Mouse (Mus musculus) cerebellum, adult 11 months (tissue): ENCODE measurements around the gene Ccdc103.

Experiments used
- DNase-seq: peaks from one replicate; pipeline ENCODE4 v3.0.0; 2022

Ccdc103 gene

GRCm38 (mm10) chr11:102880585-102881313 lies at the start of gene Ccdc103, which contains the start of gene Eftud2:
Ccdc103 (plus strand) TSS chr11:102881204.
Eftud2 (minus strand) TSS chr11:102880985.
- DNase-seq = peak; percentile 90

GRCm38 (mm10) chr11:102832700-102833297 lies 48.2 kb upstream of the Ccdc103 start:
- no peak for DNase-seq

- no peak for DNase-seq
Observed at GRCm38 (mm10) chr11:102834219-102834618, 46.8 kb upstream of the Ccdc103 start.

DNA sequence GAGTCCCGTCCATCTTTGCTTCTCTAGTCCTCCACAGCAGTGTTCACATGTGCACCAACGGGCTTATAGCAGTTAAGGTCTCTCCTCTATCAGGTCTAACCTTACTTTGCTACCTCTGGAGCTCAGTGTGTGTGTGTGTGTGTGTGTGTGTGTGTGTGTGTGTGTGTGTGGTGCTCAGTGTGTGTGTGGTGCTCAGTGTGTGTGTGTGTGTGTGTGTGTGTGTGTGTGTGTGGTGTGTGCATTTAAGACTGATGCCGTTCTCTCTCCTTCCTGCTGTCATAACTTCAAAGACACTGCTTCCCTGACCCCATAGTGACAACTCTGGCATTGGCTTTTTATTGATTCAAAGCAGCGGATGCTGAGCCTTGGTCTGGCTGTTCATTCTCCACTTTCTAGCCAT lies 45.5 kb upstream of the Ccdc103 start, which contains the start of gene Higd1b:
Gene Higd1b (plus strand): TSS at position 301 of the 400 bp plus-strand sequence.
- no peak for DNase-seq

DNA sequence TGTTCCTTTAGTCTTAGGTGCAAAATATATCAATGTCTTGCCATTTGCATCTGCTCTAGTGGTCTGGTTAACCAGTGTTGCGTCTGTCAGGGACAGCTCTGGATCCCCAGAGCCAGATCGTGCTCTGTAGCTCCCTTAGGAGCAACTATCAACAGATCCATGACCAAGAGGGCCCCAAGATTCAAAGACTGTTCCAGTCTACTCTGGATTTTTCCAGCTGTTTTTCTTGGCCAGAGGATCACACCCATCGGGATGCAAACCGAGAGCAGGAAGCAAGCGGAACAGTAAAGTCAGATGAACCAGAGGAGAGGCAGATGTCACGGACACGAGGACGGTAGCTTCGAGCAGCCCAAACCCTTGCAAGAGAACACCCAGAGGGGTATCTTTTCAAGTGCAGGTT lies 44.9 kb upstream of the Ccdc103 start:
- no peak for DNase-seq

DNA sequence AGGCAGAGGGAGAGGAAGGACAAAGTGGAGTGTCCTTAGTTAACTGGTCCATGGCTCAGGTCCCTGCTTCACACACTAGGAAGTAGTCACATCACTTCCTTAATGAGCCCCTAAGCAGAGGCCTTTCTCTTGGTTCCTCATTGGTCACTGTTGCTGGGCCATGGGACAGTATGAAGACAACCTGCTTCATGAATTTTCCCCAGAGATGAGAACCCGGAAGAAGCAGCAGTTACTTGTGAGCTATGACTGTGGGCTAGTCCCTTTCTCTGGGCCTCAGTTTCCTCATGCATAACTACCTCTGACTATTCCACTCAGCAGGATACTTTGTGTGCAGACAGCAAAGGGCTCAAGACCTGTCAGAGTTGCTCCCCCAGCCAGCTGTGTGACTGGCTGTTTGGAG lies 43.6 kb upstream of the Ccdc103 start:
- no peak for DNase-seq

DNA sequence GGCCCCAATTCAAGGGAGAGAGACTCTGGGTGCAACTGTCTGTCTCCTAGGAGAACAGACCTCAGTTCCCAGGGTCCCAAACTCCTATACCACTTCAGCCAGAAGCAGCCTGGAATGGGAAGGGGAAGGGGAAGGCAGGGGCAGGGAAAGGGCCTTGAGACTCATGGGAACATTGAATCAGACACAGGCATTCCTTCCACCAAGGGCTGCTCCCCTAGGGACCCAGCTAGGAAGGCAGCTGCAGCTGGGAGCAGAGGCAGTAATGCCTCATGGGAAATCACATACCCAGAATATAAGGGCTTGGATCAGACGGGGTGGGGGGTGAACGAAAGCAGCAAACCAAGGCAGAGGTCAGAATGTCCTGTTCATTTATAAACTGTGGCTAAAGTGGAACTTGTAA lies 42.9 kb upstream of the Ccdc103 start:
- DNase-seq = no peak

DNA sequence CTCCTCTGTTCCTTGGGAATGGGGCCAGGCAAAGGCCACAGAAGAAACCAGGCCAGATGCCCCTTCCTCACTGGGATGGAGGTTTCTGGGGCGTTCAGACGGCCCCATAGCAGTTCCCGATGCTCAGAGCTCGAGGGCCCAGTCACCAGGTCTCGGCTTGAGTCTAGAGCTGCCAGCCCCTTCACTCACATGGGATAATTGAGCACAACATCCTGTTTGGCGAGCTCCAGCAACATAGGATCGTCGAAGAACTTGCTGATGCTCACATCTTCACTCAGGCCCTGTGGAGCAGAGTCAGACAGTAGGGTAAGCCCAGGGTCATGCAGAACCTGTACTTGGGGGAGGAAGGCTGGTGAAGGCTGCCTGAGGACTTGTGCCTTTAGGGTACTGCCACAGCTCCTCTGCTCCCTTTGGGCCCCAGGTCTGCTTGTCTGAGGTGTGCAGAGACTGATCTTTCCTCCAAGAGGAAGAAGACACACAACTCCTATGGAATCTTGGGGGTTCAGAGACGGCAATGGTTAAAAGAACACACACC lies 42.3 kb upstream of the Ccdc103 start:
- DNase-seq = no peak

DNA sequence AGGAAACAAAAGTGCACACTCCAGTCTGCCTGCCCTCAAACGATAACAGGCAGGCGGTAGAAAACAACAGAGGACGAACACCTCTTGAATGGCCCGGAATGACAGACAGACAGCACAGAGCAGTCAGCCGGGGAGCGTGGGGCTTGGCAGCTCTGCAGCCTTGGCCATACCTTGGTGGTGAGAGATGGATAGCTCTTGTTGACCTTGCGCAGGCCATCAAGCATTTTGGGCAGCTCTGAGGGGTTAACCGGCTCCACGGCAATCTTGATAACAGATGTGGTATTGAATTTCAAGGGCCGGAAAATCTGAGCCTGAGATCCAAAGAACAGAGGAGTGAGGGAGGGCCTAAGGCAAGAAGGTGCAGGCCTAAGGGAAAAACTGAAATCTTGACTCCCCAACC lies 35.1 kb upstream of the Ccdc103 start:
- no peak for DNase-seq

DNA sequence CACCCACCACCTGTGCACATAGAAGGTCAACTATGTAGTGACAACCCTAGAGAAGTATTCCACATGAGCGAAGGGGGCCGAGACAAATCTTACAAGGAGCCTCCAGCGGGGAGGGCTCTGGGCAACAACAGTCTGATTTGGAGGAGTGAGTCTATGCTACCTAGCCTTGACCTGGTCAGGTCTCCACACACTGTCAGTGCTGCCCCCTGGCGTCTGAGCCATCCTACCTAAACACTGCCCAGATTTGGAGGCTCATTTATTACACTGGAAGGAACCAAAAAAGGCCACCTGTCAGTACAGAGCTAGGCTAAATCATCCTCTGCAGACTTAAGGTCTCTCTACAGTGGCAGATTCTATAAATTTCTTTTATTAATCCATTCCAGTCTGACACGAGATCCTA lies 29.1 kb upstream of the Ccdc103 start:
- peak; percentile 52 for DNase-seq

DNA sequence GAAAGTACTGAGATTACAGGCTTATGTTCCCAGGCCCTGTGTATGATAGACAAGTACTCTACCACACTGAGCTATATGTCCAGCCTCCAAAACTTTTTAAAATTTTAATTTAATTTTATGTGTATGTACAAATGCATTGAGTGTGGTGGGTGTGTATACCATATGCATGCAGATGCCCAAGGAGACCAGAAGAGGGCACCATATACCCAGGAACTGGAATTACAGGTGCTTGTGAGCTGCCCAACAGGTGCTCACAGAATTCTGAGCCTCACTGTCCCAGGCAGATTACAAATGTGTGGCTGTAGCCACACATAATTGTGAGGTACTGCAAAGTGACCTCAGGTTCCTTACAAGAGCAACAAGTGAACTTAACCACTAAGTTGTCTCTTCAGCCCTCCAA lies 27.2 kb upstream of the Ccdc103 start:
- no peak for DNase-seq

- no peak for DNase-seq
Observed at GRCm38 (mm10) chr11:102855941-102856340, 25.1 kb upstream of the Ccdc103 start.

GRCm38 (mm10) chr11:102858951-102859350 lies 22.1 kb upstream of the Ccdc103 start:
- no peak for DNase-seq

DNA sequence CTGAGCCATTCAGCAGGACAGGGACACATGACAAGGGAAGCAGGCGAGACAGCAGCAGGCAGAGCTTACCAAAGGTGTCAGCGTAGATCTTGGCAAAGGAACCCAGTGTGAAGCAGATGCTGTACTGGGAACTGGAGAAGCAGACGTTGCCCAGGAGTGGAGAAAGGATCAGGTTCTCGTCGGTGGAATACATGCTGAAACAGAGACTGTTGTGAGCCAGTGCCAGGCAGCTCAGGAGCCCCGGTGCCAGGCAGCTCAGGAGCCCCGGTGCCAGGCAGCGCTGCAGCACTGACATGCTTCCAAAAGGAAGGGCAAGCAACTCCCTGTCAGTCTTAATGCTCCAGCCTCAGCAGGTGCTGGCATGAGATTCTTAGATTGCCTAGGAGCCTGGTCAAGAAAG lies 21.1 kb upstream of the Ccdc103 start:
- no peak for DNase-seq

- peak; percentile 53 for DNase-seq
Observed at GRCm38 (mm10) chr11:102864272-102864671, 16.7 kb upstream of the Ccdc103 start.

- DNase-seq = peak; percentile 68
Observed at GRCm38 (mm10) chr11:102874801-102875334, 6.1 kb upstream of the Ccdc103 start.

- no peak for DNase-seq
Observed at GRCm38 (mm10) chr11:102879558-102879957, 1.4 kb upstream of the Ccdc103 start.

DNA sequence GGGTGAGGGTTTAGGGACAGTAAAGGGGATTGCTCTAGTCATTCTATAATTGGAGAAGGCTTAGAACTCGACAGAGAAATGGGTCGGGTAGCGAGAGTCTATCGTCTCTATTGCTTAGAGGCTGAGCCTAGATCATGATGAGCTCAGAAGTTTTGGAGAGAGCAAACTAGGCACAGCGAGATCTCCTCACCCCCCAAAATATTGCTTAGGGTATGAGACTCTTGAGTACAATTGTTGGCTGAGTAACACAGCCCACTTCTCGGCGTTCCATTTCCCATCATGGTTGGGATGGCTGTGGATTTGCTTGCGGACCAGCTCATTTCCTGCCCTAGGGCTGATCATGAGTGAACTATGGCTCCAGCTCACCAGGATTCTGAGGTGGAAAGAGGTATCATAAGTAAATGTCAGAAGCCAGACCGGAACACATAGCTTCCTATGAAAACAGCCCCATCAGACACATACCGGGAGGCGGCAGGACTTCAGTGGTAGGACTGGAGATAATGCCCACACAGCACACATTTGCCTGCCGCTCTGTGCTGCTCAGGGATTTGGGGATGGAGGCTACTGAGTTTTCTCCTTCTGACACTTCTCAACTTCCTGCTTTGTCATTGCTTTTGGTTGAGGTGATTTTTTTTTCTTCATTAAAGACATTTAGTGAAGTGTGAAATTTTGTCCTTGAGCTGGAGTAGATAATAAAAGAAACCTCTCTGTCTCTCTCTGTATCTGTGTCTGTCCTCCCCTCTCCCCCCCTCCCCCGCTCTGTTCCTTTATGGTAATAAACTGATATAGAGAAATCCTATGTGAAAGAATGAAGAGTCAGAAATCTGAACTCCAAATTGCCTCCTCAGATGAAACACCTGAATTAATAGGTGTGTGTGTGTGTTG lies 552 bp downstream of the Ccdc103 start:
- no peak for DNase-seq

GRCm38 (mm10) chr11:102884616-102885219 lies 3.7 kb downstream of the Ccdc103 start, which contains the start of gene Fam187a:
Fam187a (plus strand) TSS chr11:102885169.
- no peak for DNase-seq

DNA sequence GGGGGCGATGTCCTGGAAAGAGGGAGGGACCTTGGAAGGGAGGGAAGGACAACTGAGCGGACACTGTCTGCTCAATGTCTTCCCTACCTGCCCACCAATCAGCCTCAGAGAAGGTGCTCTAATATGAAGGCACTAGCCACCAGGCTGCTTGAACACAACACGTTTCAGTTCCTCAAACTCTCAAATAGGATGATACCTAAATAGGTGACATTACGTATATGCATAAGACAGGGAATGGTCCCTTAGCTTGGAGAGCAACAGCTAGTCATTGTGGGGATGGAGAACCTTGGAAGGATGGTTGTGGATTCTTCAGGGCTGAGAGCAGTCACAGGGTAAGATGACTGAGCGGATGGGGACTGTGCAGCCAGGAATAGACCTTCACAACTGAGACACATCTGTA lies 6.4 kb downstream of the Ccdc103 start:
- DNase-seq = no peak

DNA sequence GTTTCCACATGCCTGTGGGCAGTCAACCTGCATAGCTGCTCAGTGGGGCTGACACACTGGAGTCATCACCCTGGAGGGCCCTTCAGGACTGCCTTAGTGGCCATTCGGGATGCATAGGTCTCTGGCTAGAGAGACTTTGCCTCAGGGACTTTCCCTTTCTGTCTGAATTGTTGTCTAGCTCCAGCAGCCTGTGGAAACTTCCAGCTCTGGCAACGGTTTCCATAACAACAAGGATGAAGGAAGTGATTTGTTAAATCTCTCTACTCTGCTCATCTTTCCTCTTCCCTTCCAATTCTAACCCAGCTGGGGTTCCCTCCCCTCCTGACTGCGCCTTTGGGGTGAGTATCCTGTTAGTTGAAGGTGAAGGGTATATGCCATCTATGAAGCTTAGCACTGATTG lies 7.1 kb downstream of the Ccdc103 start:
- DNase-seq = no peak

- DNase-seq = no peak
Observed at GRCm38 (mm10) chr11:102890096-102890495, 9.1 kb downstream of the Ccdc103 start.
